Mouse (Mus musculus): Measurements from ENCODE around the gene Pla2r1. TPM values are rescaled to one million over a fixed set of nuclear protein-coding genes. Genes with fewer than 3 reads are reported as not detected.

The Pla2r1 gene
- polyA plus RNA-seq, 2 experiments from 2014 or later: 0.78 TPM; not detected in 1

- no peak for ATAC-seq
These were observed 151.4 kb downstream of the Pla2r1 start for GRCm38 (mm10) chr2:60401694-60402093.

- ATAC-seq: no peak
These were observed 159.3 kb downstream of the Pla2r1 start for GRCm38 (mm10) chr2:60393786-60394185.

- ATAC-seq: no peak
These were observed 160.8 kb downstream of the Pla2r1 start for GRCm38 (mm10) chr2:60392286-60392685.

- no peak for ATAC-seq
These were observed 165.7 kb downstream of the Pla2r1 start for GRCm38 (mm10) chr2:60387363-60387762.

- ATAC-seq: no peak
These were observed 166.3 kb downstream of the Pla2r1 start for GRCm38 (mm10) chr2:60386835-60387234.

GRCm38 (mm10) chr2:60384763-60385085, 168.4 kb downstream of the Pla2r1 start:
- ATAC-seq: no peak

GRCm38 (mm10) chr2:60384083-60384762, 168.9 kb downstream of the Pla2r1 start:
- ATAC-seq: no peak

- ATAC-seq: peak; percentile 82
These were observed 170.0 kb downstream of the Pla2r1 start, which contains the start of gene Ly75 for GRCm38 (mm10) chr2:60382858-60383669. Gene Ly75, minus strand, starts transcription at chr2:60383303.

- ATAC-seq: peak; percentile 86
These were observed 170.8 kb downstream of the Pla2r1 start for GRCm38 (mm10) chr2:60382346-60382745.

- ATAC-seq: no peak
These were observed 175.8 kb downstream of the Pla2r1 start for GRCm38 (mm10) chr2:60377260-60377659.

- no peak for ATAC-seq
These were observed 177.4 kb downstream of the Pla2r1 start for GRCm38 (mm10) chr2:60375608-60376107.

- ATAC-seq: no peak
These were observed 178.0 kb downstream of the Pla2r1 start for GRCm38 (mm10) chr2:60375126-60375525.

GRCm38 (mm10) chr2:60370188-60370587, 182.9 kb downstream of the Pla2r1 start:
- peak; percentile 69 for ATAC-seq

GRCm38 (mm10) chr2:60369454-60369853, 183.7 kb downstream of the Pla2r1 start:
- no peak for ATAC-seq

- ATAC-seq: no peak
These were observed 185.2 kb downstream of the Pla2r1 start for GRCm38 (mm10) chr2:60367871-60368270.

Other genes starting within 250 kb of the Pla2r1 start
- 10 to 100 TPM; 13.9 to 15.7 TPM for gene Ly75, start 170.0 kb downstream of the Pla2r1 start, polyA plus RNA-seq (2017; shearing (Covaris generic))
- under 1 TPM; 0.09 to 0.31 TPM for gene Itgb6, start 169.3 kb upstream of the Pla2r1 start, polyA plus RNA-seq (2017; shearing (Covaris generic))